Mouse (Mus musculus) bone marrow macrophage, adult 2 months (primary cell): ENCODE results near the gene Rara.

Experiments
- CTCF ChIP-seq: IDR thresholded peaks from 2 replicates; pipeline ENCODE4 v1.5.1; 2012; ENCODE audit warnings: low read depth, mild to moderate bottlenecking, low read length, moderate library complexity
- POLR2A ChIP-seq: IDR thresholded peaks from 2 replicates; pipeline ENCODE4 v1.6.1; 2012; ENCODE audit warnings: mild to moderate bottlenecking, low read depth, low read length, borderline replicate concordance

GRCm38 (mm10) chr11:98925265-98925721 is 2.3 kb upstream of the Rara start:
- TF ChIP-seq CTCF (no peak), POLR2A (no peak)
